Mouse (Mus musculus): ENCODE data around the gene Krtap19-1. TPM values are rescaled to one million over a fixed set of nuclear protein-coding genes. Genes with fewer than 3 reads are reported as not detected.

The Krtap19-1 gene
- not detected in 4 replicates for total RNA-seq (2023; ENCODE audit: inconsistent age)

DNA sequence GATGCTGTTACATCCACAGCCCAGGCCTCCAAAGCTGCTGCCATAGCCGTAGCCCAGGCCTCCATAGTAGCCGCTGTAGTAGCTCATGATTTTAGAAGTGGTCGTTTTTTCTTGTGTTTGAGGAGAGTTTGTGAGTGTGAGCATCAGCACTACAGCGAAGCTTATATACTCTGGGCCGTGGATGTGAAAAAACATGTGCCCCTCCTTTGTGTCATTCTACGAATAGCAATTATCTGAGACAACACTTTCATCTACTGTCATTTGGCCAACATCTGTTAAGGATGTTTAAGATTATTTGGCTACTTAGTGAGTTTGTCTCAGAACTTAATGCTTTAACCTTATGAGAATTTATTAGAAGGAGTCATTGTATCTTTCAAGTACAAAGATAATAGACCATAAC lies at the start of gene Krtap19-1:
Gene Krtap19-1 (minus strand): TSS at position 101 of the 400 bp plus-strand sequence.

DNA sequence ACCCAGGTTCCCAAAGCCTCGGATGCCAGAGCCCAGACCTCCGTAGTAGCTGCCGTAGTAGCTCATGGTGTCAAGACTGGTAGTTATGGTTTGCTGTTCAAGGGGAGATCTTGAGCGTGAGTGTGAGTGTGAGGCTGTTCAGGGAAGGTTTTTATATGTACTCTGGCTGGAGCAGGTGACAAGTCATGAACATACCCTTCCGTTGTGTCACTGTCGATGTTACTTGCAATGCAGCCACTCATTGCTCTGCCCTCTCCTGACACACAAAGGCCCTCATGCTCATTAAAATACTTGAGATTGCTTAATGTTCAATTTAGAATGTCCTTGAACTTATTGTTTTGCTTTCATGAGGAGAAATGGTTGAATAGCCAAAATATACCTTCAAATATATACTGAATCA lies 27.1 kb upstream of the Krtap19-1 start, which contains the start of gene Krtap19-5:
Gene Krtap19-5 (minus strand): TSS at position 101 of the 400 bp plus-strand sequence.

DNA sequence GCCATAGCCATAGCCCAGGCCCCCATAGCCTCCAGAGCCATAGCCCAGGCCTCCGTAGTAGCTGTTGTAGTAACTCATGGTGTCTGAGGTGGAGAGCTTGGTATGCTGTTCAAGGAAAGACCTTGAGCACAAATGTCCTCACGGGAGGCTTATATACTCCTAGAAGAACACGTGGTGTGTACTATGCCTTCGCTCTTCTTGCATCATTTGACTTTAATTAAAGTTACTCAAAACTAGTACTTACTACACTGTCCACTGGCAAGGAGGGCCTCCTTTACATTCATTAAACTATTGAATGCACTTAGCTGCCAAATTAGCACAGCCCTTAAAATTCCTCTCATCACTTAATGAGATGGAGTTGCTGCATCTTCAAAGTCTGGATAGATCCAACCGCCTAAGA lies 15.8 kb upstream of the Krtap19-1 start, which contains the start of gene Krtap19-4:
Gene Krtap19-4 (minus strand): TSS at position 101 of the 400 bp plus-strand sequence.

DNA sequence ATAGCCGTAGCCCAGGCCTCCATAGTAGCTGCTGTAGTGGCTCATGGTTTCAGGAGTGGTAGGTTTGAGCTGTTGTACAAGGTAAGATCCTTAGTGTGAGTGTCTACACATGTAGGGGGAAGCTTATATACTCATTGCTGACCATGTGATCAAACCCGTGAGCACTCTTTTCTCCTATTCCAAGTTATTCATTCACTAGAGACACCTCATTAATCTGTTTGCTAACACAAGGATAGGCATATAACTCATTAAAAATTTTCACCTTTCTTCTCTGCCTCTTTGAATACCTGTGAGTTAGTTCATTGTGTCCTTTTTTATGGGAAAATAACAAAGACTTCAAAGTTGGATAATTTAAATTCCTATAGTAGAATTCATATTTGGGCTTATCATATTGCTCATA lies 8.7 kb upstream of the Krtap19-1 start, which contains the start of gene Krtap19-3:
Gene Krtap19-3 (minus strand): TSS at position 101 of the 400 bp plus-strand sequence.

DNA sequence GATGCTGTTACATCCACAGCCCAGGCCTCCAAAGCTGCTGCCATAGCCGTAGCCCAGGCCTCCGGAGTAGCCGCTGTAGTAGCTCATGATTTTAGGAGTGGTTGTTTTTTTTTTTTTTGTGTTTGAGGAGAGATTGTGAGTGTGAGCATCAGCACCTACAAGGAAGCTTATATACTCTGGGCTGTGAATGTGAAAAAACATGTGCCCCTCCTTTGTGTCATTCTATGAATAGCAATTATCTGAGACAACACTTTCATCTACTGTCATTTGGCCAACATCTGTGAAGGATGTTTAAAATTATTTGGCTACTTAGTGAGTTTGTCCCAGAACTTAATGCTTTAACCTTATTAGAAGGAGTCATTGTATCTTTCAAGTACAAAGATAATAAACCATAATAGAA lies 5.0 kb upstream of the Krtap19-1 start, which contains the start of gene Krtap19-2:
Gene Krtap19-2 (minus strand): TSS at position 101 of the 400 bp plus-strand sequence.

DNA sequence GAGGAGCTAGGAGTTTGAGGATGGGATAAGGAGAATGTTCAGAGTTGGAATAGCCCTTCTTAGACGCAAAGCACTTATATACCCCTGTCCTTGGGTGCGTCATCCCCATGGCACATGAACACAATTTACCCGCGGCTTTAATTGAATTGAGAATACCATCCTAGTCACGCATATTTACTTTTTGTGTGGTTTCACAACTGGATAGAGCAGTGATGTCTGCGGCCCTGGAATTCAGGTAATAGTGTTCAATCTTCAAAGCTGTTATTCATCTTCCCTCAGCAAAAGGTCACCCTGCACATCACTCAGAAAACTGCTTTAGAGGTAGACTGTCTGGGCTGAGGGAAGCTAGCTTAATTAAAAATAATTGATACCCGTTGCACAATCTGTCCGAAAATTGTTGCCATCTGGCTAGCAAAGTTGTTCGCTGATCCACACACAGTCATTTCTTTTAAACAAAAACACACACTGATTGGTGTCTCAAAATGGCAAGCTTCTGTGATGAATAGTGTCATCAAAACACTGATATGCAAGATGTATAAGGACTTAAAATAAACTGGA lies 43.0 kb downstream of the Krtap19-1 start, which contains the start of gene Krtap14:
Gene Krtap14 (minus strand): TSS at position 51 of the 558 bp plus-strand sequence.

DNA sequence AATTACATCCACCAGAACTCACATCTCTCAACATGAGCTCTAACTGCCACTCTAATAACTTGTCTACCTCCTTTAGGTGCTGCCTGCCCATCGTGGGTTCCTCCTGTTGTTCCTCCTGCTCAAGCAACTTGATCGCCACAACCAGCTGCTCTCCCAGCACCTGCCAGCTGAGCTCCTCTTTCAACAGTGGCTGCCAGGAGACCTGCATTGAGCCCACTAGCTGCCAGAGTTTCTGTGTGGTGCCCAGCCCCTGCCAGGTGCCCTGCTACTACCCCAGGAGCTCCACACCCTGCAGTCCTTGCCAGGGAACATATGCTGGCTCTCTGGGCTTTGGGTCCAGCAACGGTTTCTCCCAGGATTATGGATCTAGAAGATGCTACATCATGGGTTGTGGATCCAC lies 49.1 kb downstream of the Krtap19-1 start, which contains the start of gene Krtap15:
Gene Krtap15 (plus strand): TSS at position 150 of the 400 bp plus-strand sequence.

Other genes starting within 250 kb of the Krtap19-1 start
- not detected in 4 replicates for gene 2310079G19Rik, start 241.7 kb downstream of the Krtap19-1 start, total RNA-seq (2023; ENCODE audit: inconsistent age)
- not detected in 4 replicates for gene Krtap26-1, start 221.6 kb downstream of the Krtap19-1 start, total RNA-seq (2023; ENCODE audit: inconsistent age)
- not detected in 4 replicates for gene Krtap27-1, start 197.7 kb downstream of the Krtap19-1 start, total RNA-seq (2023; ENCODE audit: inconsistent age)
- not detected in 4 replicates for gene 2310061N02Rik, start 161.4 kb downstream of the Krtap19-1 start, total RNA-seq (2023; ENCODE audit: inconsistent age)
- not detected in 4 replicates for gene Krtap13-1, start 140.5 kb downstream of the Krtap19-1 start, total RNA-seq (2023; ENCODE audit: inconsistent age)
- not detected in 4 replicates for gene Krtap13, start 117.8 kb downstream of the Krtap19-1 start, total RNA-seq (2023; ENCODE audit: inconsistent age)
- not detected in 4 replicates for gene 2310034C09Rik, start 110.6 kb downstream of the Krtap19-1 start, total RNA-seq (2023; ENCODE audit: inconsistent age)
- not detected in 4 replicates for gene 2310057N15Rik, start 95.2 kb downstream of the Krtap19-1 start, total RNA-seq (2023; ENCODE audit: inconsistent age)
- not detected in 4 replicates for gene Gm5965, start 91.5 kb downstream of the Krtap19-1 start, total RNA-seq (2023; ENCODE audit: inconsistent age)
- not detected in 4 replicates for gene Gm20741, start 57.2 kb downstream of the Krtap19-1 start, total RNA-seq (2023; ENCODE audit: inconsistent age)
- not detected in 4 replicates for gene Krtap15, start 49.2 kb downstream of the Krtap19-1 start, total RNA-seq (2023; ENCODE audit: inconsistent age)
- gene Krtap14, start 43.3 kb downstream of the Krtap19-1 start, total RNA-seq (2023; ENCODE audit: inconsistent age) = not detected in 4 replicates
- not detected in 4 replicates for gene Krtap19-2, start 4.9 kb upstream of the Krtap19-1 start, total RNA-seq (2023; ENCODE audit: inconsistent age)
- gene Krtap19-3, start 8.6 kb upstream of the Krtap19-1 start, total RNA-seq (2023; ENCODE audit: inconsistent age) = not detected in 4 replicates
- gene Krtap19-4, start 15.7 kb upstream of the Krtap19-1 start, total RNA-seq (2023; ENCODE audit: inconsistent age) = not detected in 4 replicates
- gene Krtap19-5, start 27.0 kb upstream of the Krtap19-1 start, total RNA-seq (2023; ENCODE audit: inconsistent age) = not detected in 4 replicates
- not detected in 4 replicates for gene Krtap19-9b, start 62.9 kb upstream of the Krtap19-1 start, total RNA-seq (2023; ENCODE audit: inconsistent age)
- gene Krtap16-3, start 93.5 kb upstream of the Krtap19-1 start, total RNA-seq (2023; ENCODE audit: inconsistent age) = not detected in 4 replicates
- not detected in 4 replicates for gene Krtap22-2, start 141.3 kb upstream of the Krtap19-1 start, total RNA-seq (2023; ENCODE audit: inconsistent age)
- gene Gm10229, start 145.9 kb upstream of the Krtap19-1 start, total RNA-seq (2023; ENCODE audit: inconsistent age) = not detected in 4 replicates
- gene Krtap6-1, start 162.3 kb upstream of the Krtap19-1 start, total RNA-seq (2023; ENCODE audit: inconsistent age) = not detected in 4 replicates
- gene Gm10228, start 172.1 kb upstream of the Krtap19-1 start, total RNA-seq (2023; ENCODE audit: inconsistent age) = not detected in 4 replicates
- gene Krtap6-5, start 178.5 kb upstream of the Krtap19-1 start, total RNA-seq (2023; ENCODE audit: inconsistent age) = not detected in 4 replicates
- gene 1110025L11Rik, start 194.6 kb upstream of the Krtap19-1 start, total RNA-seq (2023; ENCODE audit: inconsistent age) = not detected in 4 replicates
- gene Krtap6-3, start 214.6 kb upstream of the Krtap19-1 start, total RNA-seq (2023; ENCODE audit: inconsistent age) = not detected in 4 replicates

Measured in B cell, adult (primary cell).